Mouse (Mus musculus) thymus, adult 2 months (tissue): Measurements from ENCODE around the gene Tctex1d1.

Experiments used
- CTCF ChIP-seq: fragments of 200-500 bp; IDR thresholded peaks from 2 replicates; pipeline ENCODE4 v1.5.1; 2012; ENCODE audit warnings: mild to moderate bottlenecking, control low read depth, low read length, moderate library complexity, borderline replicate concordance; ENCODE audit not compliant: control insufficient read depth, poor library complexity, insufficient read depth; ENCODE audit errors: extremely low read depth
- POLR2A ChIP-seq: fragments of 200-500 bp; IDR thresholded peaks from 2 replicates; pipeline ENCODE4 v1.6.1; 2012; ENCODE audit warnings: mild to moderate bottlenecking, low read length, control low read depth, moderate library complexity; ENCODE audit not compliant: control insufficient read depth, poor library complexity, insufficient read depth; ENCODE audit errors: extremely low read depth

- TF ChIP-seq POLR2A: no peak
- TF ChIP-seq CTCF: no peak
These were observed 32.3 kb downstream of the Tctex1d1 start for GRCm38 (mm10) chr4:103010734-103011133.
